Mouse (Mus musculus) monocyte, adult 5-6 weeks (primary cell): ENCODE data around the gene Hdac1. TPM values are rescaled to one million over a fixed set of nuclear protein-coding genes. Genes with fewer than 3 reads are reported as not detected.

Source experiments
- ATAC-seq: fragments of 153-309, 156-312 bp; replicated peaks from 2 replicates; pipeline ENCODE4 v1.8.0; 2017; ENCODE audit warnings: mild to moderate bottlenecking; ENCODE audit not compliant: low TSS enrichment, insufficient number of reproducible peaks, severe bottlenecking, poor library complexity, low FRiP score
- total RNA-seq: library from RNA; stranded (forward); fragments of 200-1000, 200-491, 200-594 nt; gene quantifications from 3 replicates; pipeline ENCODE4 v1.2.3, GENCODE M21; 2017

Hdac1 gene
- total RNA-seq, 1 experiment from 2014 or later = 82.2 TPM

DNA sequence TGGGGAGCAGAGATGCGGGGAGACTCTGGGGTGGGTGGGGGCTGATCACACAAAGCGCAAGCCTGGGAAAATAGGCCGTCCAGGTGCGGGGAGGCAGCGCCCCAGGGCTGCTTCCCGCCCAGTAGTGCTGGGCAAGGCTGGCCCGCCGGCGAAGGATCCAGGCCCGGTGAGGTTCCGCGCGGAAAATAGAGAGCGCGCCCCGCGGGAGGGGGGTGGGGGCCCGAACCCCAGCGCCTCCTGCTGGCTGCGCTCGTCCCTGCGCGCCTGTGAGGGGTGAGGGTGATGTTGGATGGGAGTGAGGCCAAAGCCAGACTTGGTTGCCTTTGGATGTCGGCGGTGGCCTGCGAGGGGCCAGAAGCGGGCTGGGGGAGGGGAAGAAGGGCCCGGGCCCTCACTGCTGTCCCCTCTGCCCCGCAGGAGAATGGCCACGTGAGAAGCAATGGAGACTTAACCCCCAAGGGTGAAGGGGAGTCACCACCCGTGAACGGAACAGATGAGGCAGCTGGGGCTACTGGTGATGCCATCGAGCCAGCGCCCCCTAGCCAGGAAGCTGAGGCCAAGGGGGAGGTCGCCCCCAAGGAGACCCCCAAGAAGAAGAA, 28.1 kb downstream of the Hdac1 start:
- peak; percentile 52 for ATAC-seq

DNA sequence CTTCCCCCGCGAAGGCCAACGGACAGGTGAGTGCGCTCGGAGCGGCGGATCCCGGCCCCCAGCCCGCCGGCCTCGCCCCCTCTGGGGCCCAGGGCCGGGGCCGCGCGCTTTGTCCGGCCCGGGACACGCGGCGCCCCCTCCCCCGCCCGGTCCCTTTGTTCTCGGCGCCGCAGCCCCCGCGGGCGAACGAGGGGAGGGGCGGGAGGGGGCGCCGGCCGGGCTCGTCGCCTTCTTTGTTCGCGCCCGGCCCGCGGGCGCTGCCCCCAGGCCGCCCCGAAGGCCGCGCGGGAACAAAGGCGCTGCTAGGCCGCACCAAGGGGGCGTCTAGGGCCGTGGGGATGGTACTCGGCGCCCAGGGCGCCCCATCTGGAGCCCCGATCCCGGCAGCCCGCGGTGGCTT, 28.6 kb downstream of the Hdac1 start:
- ATAC-seq = no peak

DNA sequence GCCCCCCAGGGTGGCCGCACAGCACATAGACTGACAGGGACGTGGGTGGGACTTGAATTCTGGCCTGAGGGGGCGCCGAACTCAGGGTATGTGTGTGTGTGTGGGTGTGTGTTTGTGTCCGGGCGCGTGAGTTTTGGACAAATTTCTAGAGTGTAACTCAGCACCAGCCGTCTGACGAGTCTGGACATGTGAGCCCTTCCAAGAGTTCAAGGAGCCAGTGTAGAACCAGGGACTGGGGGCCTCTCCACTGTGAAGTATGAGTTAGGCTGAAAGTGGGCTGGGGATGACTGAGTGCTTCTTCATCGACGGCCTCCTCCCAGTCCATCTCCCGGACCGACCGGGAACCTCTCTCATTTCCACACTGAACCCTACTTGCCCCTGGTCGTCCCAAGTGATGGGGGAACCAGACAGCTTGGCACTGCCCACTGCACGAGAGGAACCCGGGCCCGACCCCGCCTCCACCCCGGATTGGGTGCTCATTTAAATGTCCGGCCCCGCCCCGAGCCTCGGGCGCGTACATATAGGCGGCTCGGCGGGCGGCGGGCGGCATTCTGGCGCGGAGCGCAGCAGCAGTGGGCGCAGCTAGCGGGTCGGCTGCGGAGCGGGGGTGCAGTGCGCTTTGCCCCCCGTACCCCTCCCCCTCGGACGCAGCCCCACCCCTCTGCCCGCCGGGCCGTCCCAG, 29.3 kb downstream of the Hdac1 start, which contains the start of gene Marcksl1:
Gene Marcksl1, plus strand, starts transcription at position 496 of the 682 bp plus-strand sequence.
- ATAC-seq = peak; percentile 81

DNA sequence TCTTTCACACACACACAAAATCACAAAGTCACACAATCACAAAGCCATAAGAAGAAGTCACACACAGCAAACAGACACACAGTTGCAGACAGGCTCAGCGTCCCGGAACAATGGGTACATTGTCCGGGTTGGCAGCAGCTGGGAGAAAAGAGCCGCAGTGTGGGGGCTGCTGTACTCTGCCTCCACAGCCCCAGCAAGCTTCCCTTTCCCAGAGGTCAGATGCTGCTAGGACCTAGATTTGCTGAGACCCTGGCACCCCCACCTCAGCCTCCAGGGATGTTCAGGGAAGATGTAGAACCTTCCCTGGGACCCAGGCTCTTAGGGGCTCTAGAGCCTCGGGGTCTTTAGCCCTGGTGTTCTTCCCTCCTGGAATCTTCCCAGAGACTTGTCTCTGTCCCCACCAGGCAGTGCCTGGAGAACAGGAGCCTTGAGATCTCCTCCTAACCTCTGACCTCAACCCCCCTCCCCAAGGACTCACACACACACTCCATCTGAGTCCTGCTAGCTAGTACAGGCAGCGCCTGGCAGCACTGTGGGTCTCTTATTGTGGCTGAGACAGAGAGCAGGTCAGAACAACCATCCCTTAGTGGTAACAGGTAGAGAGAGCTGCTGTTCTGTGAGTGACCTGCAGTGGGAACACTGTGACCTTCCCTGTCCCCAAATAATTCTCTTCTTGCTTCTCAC, 31.0 kb downstream of the Hdac1 start:
- no peak for ATAC-seq

DNA sequence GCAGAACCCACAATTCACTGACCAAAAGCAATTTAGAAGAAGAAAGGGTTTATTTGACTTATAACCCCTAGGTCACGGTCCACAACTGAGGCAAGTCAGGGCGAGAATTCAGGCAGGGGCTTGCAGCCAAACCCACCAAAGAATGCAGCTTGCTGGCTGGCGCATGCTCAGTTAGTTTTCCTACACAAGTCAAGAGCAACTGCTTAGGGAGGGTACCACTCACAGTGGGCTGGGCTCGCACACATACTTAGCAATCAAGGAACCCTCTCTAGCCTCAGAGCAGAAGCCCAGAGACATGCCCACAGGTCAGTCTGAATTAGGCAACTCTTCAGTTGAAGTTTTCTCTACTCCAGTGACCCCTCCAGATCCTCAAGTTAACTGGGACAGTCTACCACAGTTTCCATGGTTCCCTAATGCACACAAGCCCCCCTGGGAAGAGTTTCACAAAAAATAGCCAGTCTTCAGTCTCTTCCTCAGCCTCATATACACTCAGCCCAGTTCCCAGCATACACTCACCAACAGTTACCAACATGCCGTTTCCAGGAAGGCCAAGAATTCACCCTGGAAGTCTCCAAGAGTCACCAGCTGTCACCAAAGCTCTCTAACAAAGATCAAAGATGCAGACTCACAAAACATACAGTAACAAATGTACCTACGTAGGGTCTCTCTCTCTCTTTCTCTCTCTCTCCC, 31.6 kb downstream of the Hdac1 start:
- no peak for ATAC-seq

DNA sequence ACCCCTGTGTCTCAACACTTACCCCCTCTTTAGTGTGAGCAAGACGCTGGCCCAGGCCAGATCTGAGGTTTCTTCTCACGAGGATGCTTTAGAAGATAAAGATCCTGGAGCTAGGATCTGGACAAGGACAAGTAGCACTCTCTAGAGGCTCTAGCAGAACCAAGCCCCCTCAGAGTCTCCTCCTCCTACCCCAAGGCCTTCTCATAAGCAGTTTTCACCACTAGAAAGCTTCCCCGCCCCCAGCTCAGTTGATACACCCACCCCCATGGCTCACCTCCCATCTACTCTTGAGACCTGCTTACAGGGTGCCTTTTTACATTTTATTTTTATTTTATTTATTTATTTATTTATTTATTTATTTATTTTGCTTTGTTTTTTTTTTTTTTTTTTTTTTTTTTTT, 32.9 kb downstream of the Hdac1 start:
- no peak for ATAC-seq

DNA sequence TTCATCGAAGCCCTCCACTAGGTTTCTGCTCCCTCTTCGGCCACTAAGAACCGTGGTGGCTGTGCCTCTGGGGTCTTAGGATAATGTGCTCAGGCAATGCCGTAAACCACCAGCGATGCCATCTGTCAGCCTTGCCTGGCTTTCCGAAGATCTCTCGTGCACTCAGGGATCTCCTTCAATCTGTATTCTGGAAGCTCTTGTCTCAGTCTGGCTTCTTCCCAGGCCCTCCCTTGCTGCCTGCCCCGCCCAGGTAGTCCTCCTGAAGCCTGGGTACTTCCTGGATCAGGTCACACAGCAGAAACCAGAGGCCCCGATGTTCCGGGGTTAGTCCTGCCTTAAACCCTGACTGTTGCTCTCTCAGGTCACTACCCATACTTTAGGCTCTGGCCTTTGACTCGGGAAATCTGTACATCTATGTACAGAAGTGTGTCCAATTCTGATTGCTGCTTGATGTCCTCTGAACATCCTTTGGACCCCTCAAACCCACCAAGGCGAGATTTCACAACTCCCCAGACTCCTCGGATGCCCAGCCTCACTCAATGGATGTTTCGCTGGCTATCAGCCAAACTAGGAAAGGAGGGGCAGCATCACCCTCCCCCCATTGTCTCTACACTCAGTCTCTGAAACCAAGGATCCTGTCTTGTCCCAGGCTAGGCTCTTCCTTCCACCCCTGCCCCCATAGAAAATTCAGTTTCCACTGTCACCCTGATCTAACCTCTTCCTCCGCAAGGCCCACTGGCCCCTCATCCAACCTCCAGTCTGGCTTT, 33.5 kb downstream of the Hdac1 start:
- ATAC-seq = no peak

DNA sequence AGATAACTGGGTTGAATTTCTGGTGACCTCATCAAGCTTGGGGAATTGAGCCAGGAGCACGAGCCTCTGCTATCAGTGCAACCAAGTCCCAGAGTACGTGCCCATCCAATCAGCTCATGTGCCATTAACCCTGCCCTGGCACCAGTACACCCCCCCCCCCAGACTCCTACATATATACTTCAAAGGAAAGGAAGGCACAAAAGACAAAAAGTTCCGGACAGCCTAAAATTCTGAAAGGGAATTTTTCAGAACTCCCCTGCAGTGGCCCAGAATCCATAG, 34.3 kb downstream of the Hdac1 start:
- no peak for ATAC-seq

DNA sequence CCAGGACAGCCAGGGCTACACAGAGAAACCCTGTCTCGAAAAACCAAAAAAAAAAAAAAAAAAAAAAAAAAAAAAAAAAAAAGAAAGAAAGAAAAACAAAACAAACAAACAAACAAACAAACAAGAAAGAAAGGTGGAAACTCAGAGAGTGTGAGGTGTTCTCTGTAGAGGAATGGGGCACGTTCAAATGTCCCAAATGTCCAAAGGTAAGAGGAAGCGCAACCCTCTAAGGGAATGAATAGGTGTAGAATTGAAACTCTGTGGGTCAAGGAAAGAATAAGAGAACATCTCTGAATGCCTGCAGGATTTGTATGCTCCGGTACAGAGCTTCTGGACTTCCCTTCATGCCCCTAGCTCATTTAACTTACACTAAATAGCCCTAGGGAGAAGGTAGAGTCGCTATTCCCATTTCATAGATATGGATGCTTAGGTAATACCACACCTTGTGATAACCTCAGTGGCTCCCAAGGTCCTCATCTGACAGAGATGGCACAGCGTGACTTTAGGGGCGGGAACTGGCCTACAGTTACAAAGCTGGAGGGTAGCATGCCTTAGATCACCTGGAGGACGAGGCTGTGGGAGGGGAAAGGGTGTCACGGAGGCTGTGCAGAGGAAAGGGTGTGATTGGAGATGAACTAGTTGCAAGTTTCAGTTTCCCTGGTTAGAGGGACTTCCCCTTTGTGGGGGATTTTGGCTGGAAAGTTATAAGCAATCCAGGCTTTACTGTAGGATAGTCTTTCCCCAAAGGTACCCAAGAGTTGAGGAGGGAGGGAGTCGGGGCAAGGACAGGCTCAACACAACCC, 34.9 kb downstream of the Hdac1 start:
- peak; percentile 62 for ATAC-seq

DNA sequence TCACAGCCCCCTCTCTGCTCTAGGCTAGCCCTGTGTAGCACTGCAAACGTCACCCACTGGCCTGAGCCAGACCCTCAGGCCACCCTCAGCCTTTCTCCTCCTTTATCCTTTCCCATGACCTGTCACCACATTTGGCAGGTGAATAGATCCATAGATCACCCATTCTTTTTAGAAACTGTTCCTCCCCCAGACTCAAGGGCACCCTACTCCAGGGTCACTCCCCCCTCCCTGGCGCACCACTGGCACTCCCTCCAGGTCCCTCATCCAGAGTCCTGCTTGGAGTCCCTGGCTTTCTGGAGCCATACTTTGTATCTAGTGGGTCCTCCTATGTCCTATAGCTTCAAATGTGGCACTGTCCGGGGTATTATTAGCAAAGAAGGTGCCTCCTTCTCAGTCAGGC, 37.0 kb downstream of the Hdac1 start:
- no peak for ATAC-seq

DNA sequence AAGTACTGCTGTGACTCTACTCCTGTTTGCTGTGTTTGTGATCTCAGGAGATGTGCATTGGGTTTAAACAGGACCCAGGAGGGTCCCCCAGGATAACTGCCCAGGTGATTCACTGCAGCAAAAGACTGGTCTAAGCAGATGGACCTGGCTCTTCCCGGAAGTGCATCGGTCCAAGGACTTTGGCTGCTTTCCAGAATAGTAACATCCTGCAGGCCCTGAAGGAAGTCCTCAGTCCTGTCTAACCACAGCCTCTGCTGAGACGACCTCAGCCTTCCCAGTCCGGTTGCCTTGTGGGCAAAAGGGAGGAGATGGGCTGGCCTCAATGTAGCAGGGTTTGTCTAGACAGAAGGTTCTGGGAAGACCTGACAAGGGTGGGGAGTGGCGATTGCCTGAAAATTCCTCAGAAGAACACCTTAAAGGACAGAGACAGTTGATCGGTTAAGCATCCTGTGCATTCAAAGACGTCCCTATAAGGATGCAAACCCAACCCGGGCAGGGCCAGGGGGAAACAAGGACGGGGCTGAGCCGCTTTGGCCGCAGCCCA, 39.5 kb downstream of the Hdac1 start:
- ATAC-seq = no peak

DNA sequence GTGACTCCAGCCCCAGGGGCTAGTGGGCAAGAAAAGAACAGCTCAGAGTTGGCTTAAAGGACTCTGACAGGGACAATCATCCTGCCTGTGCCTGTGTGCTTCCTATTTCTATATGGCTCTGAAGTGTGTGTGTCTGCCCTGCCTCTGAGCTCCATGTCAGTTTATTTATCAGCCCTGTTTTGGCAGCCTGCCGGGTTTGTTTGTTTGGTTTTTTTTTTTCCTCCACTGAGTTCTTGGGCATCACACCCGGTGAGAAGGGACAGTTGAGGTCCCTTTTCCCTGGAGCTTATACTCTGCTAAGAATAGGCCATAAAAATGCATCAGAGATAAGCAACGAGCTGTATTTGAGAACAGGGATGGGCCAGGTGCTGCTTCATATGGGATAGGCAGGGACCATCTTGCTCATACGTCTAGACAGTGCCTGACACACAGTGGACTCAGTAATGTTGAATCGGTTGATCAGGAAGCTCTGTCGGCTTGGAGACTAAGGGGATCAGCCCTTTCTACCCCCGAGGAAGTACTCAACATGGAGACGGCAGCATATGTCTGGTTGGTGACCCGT, 40.1 kb downstream of the Hdac1 start:
- no peak for ATAC-seq

DNA sequence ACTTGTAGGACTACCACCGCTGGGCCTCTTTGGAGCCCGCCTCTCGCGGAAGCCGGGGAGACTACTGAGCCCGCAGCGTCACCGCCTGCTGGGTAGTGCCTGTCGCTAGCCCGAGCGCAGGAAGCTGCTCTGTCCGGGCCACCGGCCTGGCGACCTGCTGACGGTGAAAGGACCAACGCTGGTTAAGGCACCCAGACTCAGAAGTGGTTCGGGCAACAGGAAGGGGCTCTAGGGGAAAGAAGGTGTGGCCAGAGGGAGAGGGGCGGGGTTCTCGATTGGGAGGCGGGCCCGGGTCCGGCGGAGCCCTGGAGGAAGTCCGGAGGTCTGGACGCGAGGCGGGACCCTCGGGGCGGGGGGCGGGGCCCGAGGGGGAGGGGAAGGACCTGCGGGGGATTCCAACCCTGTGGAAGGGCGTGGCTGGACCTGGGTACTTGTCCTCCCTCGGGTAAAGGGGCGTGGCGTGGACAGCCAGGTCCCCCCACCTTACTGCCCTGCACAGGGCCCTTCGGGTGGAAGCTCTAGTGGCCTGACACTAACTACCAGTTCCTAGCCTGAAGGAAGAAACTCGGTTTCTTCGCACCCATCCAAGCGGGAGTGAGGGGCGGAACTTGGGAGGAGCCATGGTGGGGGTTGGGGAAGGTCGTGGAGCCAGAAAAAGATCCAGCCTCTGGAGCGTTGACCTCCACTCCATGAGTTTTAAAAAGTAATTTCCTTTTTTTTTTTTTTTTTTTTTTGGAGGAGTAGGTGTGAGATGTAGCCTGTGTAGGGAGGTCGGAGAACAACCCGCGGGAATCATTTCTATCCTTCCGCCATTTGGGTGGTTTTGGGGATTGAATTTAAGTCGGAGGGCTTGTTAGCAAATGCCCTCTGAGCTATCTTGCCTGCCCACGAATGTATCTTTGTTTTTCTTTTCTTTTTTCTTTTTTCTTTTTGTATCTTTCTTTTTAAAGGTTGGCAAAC, 41.6 kb downstream of the Hdac1 start:
- ATAC-seq = peak; percentile 69

DNA sequence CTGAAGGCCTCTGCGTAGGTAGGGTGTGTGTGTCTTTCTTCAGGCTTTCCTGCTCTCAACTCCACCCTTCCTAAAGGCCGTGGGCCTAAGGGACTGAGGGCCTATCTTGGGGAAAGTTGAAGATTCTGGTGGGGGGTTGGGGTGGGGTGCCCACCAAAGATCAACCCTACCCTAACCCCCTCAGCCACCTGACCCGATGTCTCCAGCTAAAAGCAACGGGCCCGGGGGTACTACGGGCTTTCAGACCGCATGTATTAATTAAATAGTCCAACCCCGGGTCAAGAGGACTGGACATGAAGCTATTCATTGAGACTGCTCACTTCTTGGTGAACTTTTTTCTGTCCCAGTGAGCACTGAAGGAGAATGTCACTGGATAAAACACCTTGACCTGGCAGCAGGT, 42.5 kb downstream of the Hdac1 start:
- no peak for ATAC-seq

DNA sequence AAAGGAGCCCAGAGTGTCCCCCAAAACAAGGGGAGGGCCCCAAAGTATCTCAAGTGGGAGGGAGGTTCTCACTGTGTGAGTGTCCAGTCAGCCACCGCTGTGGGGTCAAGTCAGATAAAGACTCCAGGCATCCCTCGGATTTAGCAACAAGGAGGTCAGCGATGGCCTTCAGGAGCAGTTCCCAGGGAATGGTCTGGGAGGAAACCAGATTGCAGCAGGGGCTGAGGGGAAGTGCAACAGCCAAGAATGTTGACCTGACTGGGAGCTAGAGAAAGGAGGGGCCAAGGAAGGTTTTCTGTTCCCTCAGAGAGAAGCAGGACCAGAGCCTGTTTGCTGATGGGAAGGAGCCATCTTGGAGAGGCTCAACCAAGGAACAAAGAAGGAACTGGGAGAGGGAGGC, 43.6 kb downstream of the Hdac1 start:
- no peak for ATAC-seq

DNA sequence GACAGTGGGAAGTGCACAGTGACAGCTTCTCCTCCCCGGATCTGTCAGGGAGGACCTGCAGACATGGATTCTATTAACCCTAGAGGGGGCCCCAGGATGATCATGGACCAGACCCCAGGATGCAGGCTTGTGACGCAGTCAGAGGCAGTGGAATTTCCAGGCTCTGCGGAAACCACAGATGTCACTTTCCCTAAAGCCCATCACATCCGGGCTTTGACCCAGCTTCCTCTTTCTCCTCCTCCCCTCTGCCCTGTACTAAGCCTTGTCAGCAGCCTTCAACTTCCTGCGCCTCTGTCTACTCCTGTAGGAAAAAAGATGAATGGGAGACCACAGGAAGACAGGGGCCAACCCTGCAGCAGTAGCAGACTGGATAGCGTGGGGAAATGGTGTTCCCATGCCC, 45.9 kb downstream of the Hdac1 start:
- peak; percentile 48 for ATAC-seq
